Mouse (Mus musculus): Measurements from ENCODE around the gene Duoxa1.
"Not testable (repeated sequence)": the region's sequence is repeated elsewhere in the genome, so short reads cannot be mapped to it uniquely, and the experiment has no call there.

Gene Duoxa1

GRCm38 (mm10) chr2:122330317-122330716, 16.8 kb upstream of the Duoxa1 start:
- DNase-seq (ENCODE audit: low read depth, low spot score), result not testable (repeated sequence)

- DNase-seq (ENCODE audit: low read depth, low spot score), result no peak
These were observed 14.5 kb upstream of the Duoxa1 start for GRCm38 (mm10) chr2:122327986-122328385.

DNA sequence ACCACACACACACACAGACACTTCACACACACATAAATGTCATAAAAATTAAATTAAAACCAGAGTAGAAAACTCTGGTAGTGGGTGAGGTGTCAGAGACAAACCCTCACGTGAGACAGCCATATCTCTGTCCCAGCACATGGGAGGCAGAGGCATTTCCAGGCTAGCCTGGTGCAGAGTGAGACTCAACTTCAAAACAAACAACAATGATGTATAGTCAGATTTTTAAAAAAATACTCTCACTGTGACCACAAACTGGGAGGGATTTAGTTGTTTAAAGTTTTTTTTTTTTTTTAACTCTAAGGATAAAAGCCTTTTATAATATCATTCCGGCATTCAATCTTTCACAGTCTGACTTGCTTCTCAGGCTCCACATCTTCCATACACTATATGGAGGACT, 11.8 kb upstream of the Duoxa1 start:
- no peak for DNase-seq (ENCODE audit: low read depth, low spot score)

GRCm38 (mm10) chr2:122324586-122324985, 11.1 kb upstream of the Duoxa1 start:
- DNase-seq (ENCODE audit: low read depth, low spot score), result no peak

DNA sequence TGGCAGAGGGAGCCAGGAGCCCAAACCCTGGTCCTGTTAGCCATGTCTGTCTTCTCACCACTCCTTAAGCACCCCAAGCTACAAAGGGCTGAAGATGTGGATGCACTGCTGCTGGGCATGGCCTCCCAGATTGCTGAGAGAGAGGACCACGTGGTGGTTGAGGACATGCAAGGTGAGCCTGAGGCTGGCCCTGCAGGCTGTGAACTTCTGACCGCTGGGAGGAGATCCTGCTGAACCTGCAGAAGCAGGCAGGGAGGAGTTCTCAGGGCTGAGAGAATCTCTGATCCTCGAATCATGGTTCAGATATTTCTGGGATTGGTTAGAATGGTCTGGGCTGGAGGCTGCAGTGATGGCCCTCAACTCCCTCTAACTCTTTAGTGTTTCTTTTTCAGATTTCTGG, 10.4 kb upstream of the Duoxa1 start:
- DNase-seq (ENCODE audit: low read depth, low spot score), result no peak

- no peak for DNase-seq (ENCODE audit: low read depth, low spot score)
These were observed 3.9 kb upstream of the Duoxa1 start for GRCm38 (mm10) chr2:122317384-122317783.

GRCm38 (mm10) chr2:122315372-122315771, 1.8 kb upstream of the Duoxa1 start, which contains the start of gene Duox1:
Gene Duox1 (plus strand): TSS chr2:122315672.
- no peak for DNase-seq (ENCODE audit: low read depth, low spot score)

DNA sequence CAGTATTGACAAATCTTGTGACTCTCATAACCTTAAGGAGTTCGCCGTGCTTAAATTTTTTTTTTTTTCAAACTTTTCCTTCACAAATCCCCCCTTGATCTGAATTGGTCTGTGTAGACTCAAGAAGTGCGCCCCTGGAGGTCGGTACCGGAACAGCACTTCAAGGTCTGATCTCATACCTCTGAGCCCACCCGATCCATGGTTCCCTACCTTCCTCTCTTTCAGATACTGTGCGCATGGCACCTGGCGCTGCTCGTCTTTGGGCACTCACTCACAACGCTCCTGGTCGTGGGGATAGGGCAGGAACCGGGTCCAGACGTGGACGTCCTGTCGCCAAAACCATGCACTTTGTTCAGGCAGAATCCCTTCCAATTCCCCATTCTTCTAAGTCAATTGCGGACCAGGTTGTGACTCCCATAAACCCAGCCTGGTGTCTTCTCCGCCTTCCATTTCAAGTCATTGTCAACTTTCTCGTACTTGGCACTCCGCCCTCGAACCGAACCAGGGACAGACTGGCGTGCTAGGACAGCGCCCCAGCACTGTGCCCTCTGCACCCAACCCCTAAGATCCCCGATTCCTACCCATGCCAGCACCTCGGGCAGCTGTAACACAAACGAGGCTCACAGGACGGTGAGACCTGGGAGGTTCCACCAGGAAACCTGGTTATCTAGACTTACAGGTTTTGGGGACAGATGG, 660 bp downstream of the Duoxa1 start:
- DNase-seq (ENCODE audit: low read depth, low spot score), result peak; percentile 87

GRCm38 (mm10) chr2:122311561-122311960, 2.0 kb downstream of the Duoxa1 start:
- no peak for DNase-seq (ENCODE audit: low read depth, low spot score)

DNA sequence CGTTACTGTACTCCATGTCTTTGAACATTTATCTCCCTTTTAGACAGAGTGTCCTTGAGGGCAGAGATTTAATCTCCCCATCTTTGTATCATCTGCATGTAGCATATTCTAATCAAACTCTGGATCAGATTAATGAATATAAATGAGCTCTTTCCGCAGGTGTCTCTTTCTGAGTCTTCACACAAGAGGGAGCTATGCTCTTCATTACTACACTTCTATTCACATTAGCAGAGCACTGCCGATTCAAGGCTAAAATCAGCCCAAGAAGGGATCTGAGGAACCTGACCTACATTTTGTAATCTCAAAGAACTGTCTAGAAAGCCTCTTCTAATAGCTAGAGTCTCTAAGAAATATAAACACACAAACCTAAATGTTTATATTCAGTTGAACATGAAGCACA, 3.9 kb downstream of the Duoxa1 start:
- no peak for DNase-seq (ENCODE audit: low read depth, low spot score)

DNA sequence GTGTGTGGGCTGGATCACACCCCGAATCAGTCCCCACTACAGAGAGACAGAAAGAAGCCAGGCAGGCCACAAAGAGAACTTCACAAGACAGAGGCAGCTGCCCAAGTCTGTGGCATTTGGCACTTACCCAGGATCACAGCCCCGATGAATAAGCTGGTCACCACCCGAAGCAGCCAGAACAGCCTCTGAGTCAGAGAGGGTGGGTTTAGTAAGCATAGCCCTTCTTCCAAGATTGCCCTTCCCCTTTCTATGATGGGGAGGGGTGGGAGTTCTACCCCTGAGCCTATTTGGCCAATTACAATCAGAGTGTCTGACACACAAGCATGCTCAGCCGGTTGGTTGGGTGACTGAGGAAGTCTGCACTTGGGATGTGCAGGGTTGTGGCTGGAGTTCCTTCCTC, 7.3 kb downstream of the Duoxa1 start:
- DNase-seq (ENCODE audit: low read depth, low spot score), result no peak

GRCm38 (mm10) chr2:122305097-122305892, 8.2 kb downstream of the Duoxa1 start:
- DNase-seq (ENCODE audit: low read depth, low spot score), result no peak

DNA sequence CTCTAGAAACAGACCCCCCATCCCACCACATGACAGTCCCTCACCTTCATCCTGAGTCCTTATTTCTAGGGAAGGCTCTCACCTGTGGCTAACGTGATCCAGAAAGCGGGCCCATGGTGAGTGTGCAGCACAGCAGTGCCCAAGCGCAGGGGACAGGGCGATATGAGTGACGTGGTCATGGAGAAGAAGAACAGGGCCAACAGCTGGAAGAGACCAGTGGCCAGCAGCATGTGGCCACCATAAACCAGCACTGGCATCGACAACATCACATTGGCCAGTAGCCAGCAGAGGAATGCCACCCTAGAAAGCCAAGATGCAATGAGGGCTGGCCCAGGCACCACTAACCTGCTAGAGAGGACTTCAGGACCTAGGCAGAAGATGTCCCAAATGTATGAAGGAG, 9.0 kb downstream of the Duoxa1 start:
- no peak for DNase-seq (ENCODE audit: low read depth, low spot score)

DNA sequence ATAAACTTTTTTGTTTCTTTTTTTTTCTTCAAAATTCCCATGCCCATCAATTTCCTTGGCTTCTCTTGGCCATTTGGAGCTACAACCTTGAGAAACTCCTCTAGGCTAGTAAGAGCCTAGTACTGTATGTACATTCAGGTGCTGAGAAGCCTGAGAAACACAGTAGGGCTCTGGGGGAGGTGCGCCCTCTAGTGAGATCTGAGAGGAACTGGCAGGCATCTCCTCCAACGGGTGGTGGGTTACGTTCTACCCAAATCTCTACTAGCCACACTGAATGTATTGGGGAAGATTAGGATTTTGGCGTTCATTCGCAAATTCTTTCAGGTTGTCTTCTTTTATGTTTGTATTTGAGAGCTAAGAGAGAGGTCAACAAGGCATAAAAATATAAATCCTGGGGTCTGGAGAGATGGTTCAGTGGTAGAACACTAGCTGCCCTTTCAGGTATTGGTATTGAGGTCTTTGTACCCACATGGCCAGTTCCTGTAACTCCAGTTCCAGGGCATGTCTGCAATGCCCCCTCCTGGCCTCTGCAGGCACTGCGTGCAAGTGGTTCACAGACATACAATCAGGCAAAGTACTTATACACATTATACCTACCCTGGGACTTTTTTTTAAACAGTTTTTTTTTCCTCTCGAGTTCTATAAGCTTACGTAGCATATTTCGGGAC, 10.8 kb downstream of the Duoxa1 start:
- DNase-seq (ENCODE audit: low read depth, low spot score), result peak; percentile 94

DNA sequence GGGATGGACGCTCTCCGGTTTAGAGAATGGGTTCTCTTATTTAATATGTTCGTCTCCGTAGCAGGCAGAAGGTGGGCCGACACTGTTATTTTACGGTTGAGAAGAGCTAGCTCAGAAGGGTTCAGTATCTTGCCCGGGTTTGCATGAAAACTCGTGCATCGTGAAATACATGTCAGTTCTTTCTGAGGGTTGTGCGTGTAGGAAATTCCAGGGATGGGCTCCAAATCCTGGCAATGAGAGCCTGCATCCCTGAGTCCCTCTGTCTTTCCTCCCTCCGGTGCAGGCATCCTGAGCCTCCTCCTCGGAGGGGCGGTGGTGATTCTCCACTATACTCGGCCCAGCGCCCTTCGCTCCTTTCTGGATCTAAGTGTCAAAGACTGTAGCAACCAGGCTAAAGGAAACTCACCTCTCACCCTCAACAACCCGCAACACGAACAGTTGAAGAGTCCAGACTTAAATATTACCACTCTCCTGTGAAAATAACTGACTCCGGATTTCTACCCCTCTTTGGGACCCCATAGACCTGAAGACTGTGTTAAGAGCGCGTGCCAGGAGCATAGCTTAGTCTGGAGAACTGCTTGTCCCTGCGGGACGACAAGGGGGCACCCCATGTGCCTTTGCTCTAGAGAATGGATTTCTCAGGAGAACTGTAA, 11.5 kb downstream of the Duoxa1 start:
- no peak for DNase-seq (ENCODE audit: low read depth, low spot score)

DNA sequence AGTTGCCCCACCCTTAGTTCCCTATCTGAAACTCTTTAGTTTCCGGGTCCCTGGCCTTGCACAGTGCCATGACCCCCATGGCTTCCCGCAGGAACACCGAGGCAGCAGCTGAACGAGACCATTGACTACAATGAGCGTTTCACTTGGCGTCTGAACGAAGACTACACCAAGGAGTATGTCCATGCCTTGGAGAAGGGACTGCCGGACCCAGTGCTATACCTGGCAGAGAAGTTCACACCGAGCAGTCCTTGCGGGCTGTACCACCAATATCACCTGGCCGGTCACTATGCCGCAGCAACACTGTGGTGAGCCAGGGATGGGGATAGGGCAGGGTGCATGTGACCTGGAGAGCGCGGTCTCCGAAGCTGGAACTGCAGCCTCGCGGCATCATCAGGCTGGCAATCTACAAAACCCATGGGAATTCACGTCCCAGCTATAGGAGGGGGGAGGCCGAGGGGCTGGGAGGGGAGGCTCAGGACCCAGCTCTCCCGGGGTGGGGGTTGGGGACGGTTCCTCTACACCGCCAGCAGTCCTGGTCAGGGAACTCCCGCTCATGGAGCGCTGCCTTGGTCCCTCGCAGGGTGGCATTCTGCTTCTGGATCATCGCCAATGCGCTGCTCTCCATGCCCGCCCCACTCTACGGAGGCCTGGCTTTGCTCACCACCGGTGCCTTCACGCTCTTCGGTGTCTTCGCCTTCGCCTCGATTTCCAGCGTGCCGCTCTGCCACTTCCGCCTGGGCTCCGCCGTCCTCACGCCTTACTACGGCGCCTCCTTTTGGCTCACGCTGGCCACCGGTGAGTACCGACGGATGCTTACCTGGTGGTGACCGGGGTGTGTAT, 12.2 kb downstream of the Duoxa1 start:
- DNase-seq (ENCODE audit: low read depth, low spot score), result no peak

DNA sequence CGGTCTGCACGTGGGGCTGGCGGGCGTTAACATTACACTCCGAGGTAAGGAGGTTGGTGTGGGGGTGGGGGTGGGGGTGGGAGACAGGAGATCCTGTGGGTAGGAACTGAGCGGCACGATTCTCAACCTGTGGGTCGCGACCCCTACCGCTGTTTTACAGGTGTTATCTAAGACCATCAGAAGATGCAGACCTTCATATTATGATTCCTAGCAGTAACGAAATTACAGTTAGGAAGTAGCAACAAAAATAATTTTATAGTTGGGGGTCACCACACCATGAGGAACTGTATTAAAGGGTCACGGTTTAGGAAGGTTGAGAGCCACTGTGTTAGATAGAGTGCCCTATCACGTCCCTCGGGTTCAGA, 12.9 kb downstream of the Duoxa1 start:
- no peak for DNase-seq (ENCODE audit: low read depth, low spot score)

- DNase-seq (ENCODE audit: low read depth, low spot score), result no peak
These were observed 13.4 kb downstream of the Duoxa1 start for GRCm38 (mm10) chr2:122299911-122300655.

- DNase-seq (ENCODE audit: low read depth, low spot score), result peak; percentile 83
These were observed 14.7 kb downstream of the Duoxa1 start, which contains the start of gene Duoxa2 for GRCm38 (mm10) chr2:122298596-122299490. Gene Duoxa2 (plus strand): TSS chr2:122298900.
